Mouse (Mus musculus) thymus, adult 2 months (tissue): Measurements from ENCODE around the gene Zfp366.

Experiments used
- CTCF ChIP-seq: fragments of 200-500 bp; IDR thresholded peaks from 2 replicates; pipeline ENCODE4 v1.5.1; 2012; ENCODE audit warnings: mild to moderate bottlenecking, control low read depth, low read length, moderate library complexity, borderline replicate concordance; ENCODE audit not compliant: control insufficient read depth, poor library complexity, insufficient read depth; ENCODE audit errors: extremely low read depth
- POLR2A ChIP-seq: fragments of 200-500 bp; IDR thresholded peaks from 2 replicates; pipeline ENCODE4 v1.6.1; 2012; ENCODE audit warnings: mild to moderate bottlenecking, low read length, control low read depth, moderate library complexity; ENCODE audit not compliant: control insufficient read depth, poor library complexity, insufficient read depth; ENCODE audit errors: extremely low read depth

- no peak for TF ChIP-seq CTCF
- no peak for TF ChIP-seq POLR2A
Observed at GRCm38 (mm10) chr13:99236222-99236621, 51.6 kb downstream of the Zfp366 start.
